Mouse (Mus musculus) MEL (cell line): ENCODE measurements around the gene Trim47. TPM values are rescaled to one million over a fixed set of nuclear protein-coding genes. Genes with fewer than 3 reads are reported as not detected.

Experiments
- DNase-seq: peaks from one replicate; pipeline ENCODE4 v3.0.0; 2011; ENCODE audit warnings: low read depth, low spot score
- H3K27ac ChIP-seq: 2 replicates; pipeline ENCODE4 v1.5.1; 2012; ENCODE audit warnings: low read depth, mild to moderate bottlenecking, control low read depth, low read length, moderate library complexity; ENCODE audit not compliant: control insufficient read depth
- H3K27me3 ChIP-seq, 2 experiments: fragments of 150-350 bp in 1 of 2; sonication (generic) in 1 of 2; 2 replicates each; pipeline ENCODE4 v1.6.1; 2012; ENCODE audit warnings: low read length in 2 of 2, mild to moderate bottlenecking in 2 of 2, improper control_type of control experiment in 1 of 2, moderate library complexity in 1 of 2; ENCODE audit not compliant: insufficient read depth in 2 of 2, control insufficient read depth in 1 of 2
- H3K36me3 ChIP-seq, 2 experiments: 2 replicates each; pipeline ENCODE4 v1.6.1; 2012 to 2014; ENCODE audit warnings: low read length in 2 of 2, improper control_type of control experiment in 1 of 2, inconsistent platforms in 1 of 2, mild to moderate bottlenecking in 1 of 2; ENCODE audit not compliant: insufficient read depth in 2 of 2, control insufficient read depth in 1 of 2
- H3K4me1 ChIP-seq, 2 experiments: fragments of 150-350 bp in 1 of 2; sonication (generic) in 1 of 2; 2 replicates each; pipeline ENCODE4 v1.6.1; 2012; ENCODE audit warnings: low read length in 2 of 2, improper control_type of control experiment in 1 of 2, mild to moderate bottlenecking in 1 of 2; ENCODE audit not compliant: insufficient read depth in 2 of 2, control insufficient read depth in 1 of 2
- H3K4me3 ChIP-seq, 2 experiments: fragments of 150-350 bp in 1 of 2; sonication (generic) in 1 of 2; 2 replicates each; pipeline ENCODE4 v1.5.1; 2012; ENCODE audit warnings: low read depth in 2 of 2, low read length in 2 of 2, mild to moderate bottlenecking in 2 of 2, moderate library complexity in 2 of 2, control low read depth in 1 of 2, improper control_type of control experiment in 1 of 2; ENCODE audit not compliant: control insufficient read depth in 1 of 2, insufficient read depth in 1 of 2
- H3K79me2 ChIP-seq: 2 replicates; pipeline ENCODE4 v1.6.1; 2012; ENCODE audit warnings: mild to moderate bottlenecking, low read length, moderate library complexity; ENCODE audit not compliant: control insufficient read depth, poor library complexity, insufficient read depth
- H3K9ac ChIP-seq: 2 replicates; pipeline ENCODE4 v1.6.1; 2012; ENCODE audit warnings: low read depth, mild to moderate bottlenecking, control low read depth, low read length, moderate library complexity; ENCODE audit not compliant: control insufficient read depth, poor library complexity, severe bottlenecking
- H3K9me3 ChIP-seq: fragments of 150-350 bp; sonication (generic); replicated peaks from 2 replicates; pipeline ENCODE4 v1.6.1; 2012; ENCODE audit warnings: mild to moderate bottlenecking, low read length, improper control_type of control experiment, moderate library complexity; ENCODE audit not compliant: insufficient read depth
- BHLHE40 ChIP-seq: IDR thresholded peaks from 2 replicates; pipeline ENCODE4 v1.6.1; 2012; ENCODE audit warnings: low read depth, mild to moderate bottlenecking, inconsistent platforms, low read length, improper control_type of control experiment, borderline replicate concordance
- CHD1 ChIP-seq: IDR thresholded peaks from 2 replicates; pipeline ENCODE4 v1.6.1; 2012; ENCODE audit warnings: low read depth, mild to moderate bottlenecking, inconsistent platforms, low read length, improper control_type of control experiment
- CHD2 ChIP-seq: IDR thresholded peaks from 2 replicates; pipeline ENCODE4 v1.6.1; 2011; ENCODE audit warnings: low read length, improper control_type of control experiment
- CTCF ChIP-seq, 3 experiments: IDR thresholded peaks in 2 of 3; conservative IDR thresholded peaks in 1 of 3; 2 replicates each; pipeline ENCODE4 v1.5.1; 2011 to 2012; ENCODE audit warnings: low read length in 3 of 3, low read depth in 2 of 3, mild to moderate bottlenecking in 2 of 3, improper control_type of control experiment in 1 of 3, inconsistent platforms in 1 of 3, mixed read lengths in 1 of 3, moderate library complexity in 1 of 3; ENCODE audit not compliant: control insufficient read depth in 1 of 3, insufficient read depth in 1 of 3, poor library complexity in 1 of 3, severe bottlenecking in 1 of 3
- ELF1 ChIP-seq: IDR thresholded peaks from 2 replicates; pipeline ENCODE4 v1.6.1; 2014; ENCODE audit warnings: low read depth, mild to moderate bottlenecking, inconsistent platforms, low read length, improper control_type of control experiment, moderate library complexity
- EP300 ChIP-seq, 2 experiments: IDR thresholded peaks; 2 replicates each; pipeline ENCODE4 v1.6.1; 2011; ENCODE audit warnings: improper control_type of control experiment in 2 of 2, low read length in 2 of 2, low read depth in 1 of 2, mild to moderate bottlenecking in 1 of 2
- ETS1 ChIP-seq: IDR thresholded peaks from 2 replicates; pipeline ENCODE4 v1.6.1; 2012; ENCODE audit warnings: low read depth, mild to moderate bottlenecking, inconsistent platforms, low read length, improper control_type of control experiment, moderate library complexity
- GABPA ChIP-seq: IDR thresholded peaks from 2 replicates; pipeline ENCODE4 v1.6.1; 2012; ENCODE audit warnings: low read depth, mild to moderate bottlenecking, inconsistent platforms, low read length, improper control_type of control experiment, moderate library complexity
- HCFC1 ChIP-seq: IDR thresholded peaks from 2 replicates; pipeline ENCODE4 v1.6.1; 2012; ENCODE audit warnings: low read depth, mild to moderate bottlenecking, inconsistent platforms, low read length, improper control_type of control experiment, moderate library complexity
- JUND ChIP-seq: IDR thresholded peaks from 2 replicates; pipeline ENCODE4 v1.6.1; 2011; ENCODE audit warnings: low read depth, mild to moderate bottlenecking, improper control_type of control experiment, low read length
- KAT2A ChIP-seq: conservative IDR thresholded peaks from 2 replicates; pipeline ENCODE4 v1.6.1; 2012; ENCODE audit warnings: low read depth, low read length, improper control_type of control experiment, inconsistent platforms
- MAFK ChIP-seq: IDR thresholded peaks from 2 replicates; pipeline ENCODE4 v1.6.1; 2011; ENCODE audit warnings: low read depth, mild to moderate bottlenecking, low read length, improper control_type of control experiment, borderline replicate concordance
- MAX ChIP-seq: IDR thresholded peaks from 2 replicates; pipeline ENCODE4 v1.6.1; 2011; ENCODE audit warnings: low read length, improper control_type of control experiment
- MAZ ChIP-seq: IDR thresholded peaks from 2 replicates; pipeline ENCODE4 v1.6.1; 2012; ENCODE audit warnings: low read depth, mild to moderate bottlenecking, inconsistent platforms, low read length, improper control_type of control experiment
- MEF2A ChIP-seq: IDR thresholded peaks from 2 replicates; pipeline ENCODE4 v1.6.1; 2014; ENCODE audit warnings: low read depth, mild to moderate bottlenecking, inconsistent platforms, low read length, improper control_type of control experiment; ENCODE audit not compliant: poor library complexity, insufficient replicate concordance, severe bottlenecking; ENCODE audit errors: extremely low read depth
- MXI1 ChIP-seq: IDR thresholded peaks from 2 replicates; pipeline ENCODE4 v1.6.1; 2011; ENCODE audit warnings: mild to moderate bottlenecking, low read depth, low read length, improper control_type of control experiment
- MYB ChIP-seq: IDR thresholded peaks from 2 replicates; pipeline ENCODE4 v1.6.1; 2011; ENCODE audit warnings: mild to moderate bottlenecking, low read depth, low read length, improper control_type of control experiment
- NELFE ChIP-seq: IDR thresholded peaks from 2 replicates; pipeline ENCODE4 v1.6.1; 2011; ENCODE audit warnings: low read depth, low read length, improper control_type of control experiment
- NRF1 ChIP-seq: IDR thresholded peaks from 2 replicates; pipeline ENCODE4 v1.6.1; 2014; ENCODE audit warnings: low read depth, mild to moderate bottlenecking, inconsistent platforms, low read length, improper control_type of control experiment, moderate library complexity; ENCODE audit not compliant: poor library complexity, insufficient read depth, severe bottlenecking
- POLR2A ChIP-seq, 2 experiments: IDR thresholded peaks; 2 replicates each; pipeline ENCODE4 v1.6.1; 2011 to 2012; ENCODE audit warnings: low read length in 2 of 2, mild to moderate bottlenecking in 2 of 2, control low read depth in 1 of 2, improper control_type of control experiment in 1 of 2, low read depth in 1 of 2, moderate library complexity in 1 of 2; ENCODE audit not compliant: control insufficient read depth in 1 of 2, insufficient read depth in 1 of 2, poor library complexity in 1 of 2
- POLR2AphosphoS2 ChIP-seq: IDR thresholded peaks from 2 replicates; pipeline ENCODE4 v1.6.1; 2011; ENCODE audit warnings: low read length, improper control_type of control experiment
- POLR2AphosphoS5 ChIP-seq: IDR thresholded peaks from 2 replicates; pipeline ENCODE4 v1.6.1; 2012; ENCODE audit warnings: low read depth, borderline replicate concordance, mild to moderate bottlenecking, inconsistent platforms, low read length, moderate library complexity, mixed read lengths
- RAD21 ChIP-seq: IDR thresholded peaks from 2 replicates; pipeline ENCODE4 v1.6.1; 2011; ENCODE audit warnings: mild to moderate bottlenecking, low read depth, low read length, improper control_type of control experiment
- RCOR1 ChIP-seq: IDR thresholded peaks from 2 replicates; pipeline ENCODE4 v1.6.1; 2012; ENCODE audit warnings: low read depth, mild to moderate bottlenecking, inconsistent platforms, low read length, improper control_type of control experiment
- SIN3A ChIP-seq: IDR thresholded peaks from 2 replicates; pipeline ENCODE4 v1.6.1; 2012; ENCODE audit warnings: low read length, improper control_type of control experiment, inconsistent platforms
- SMC3 ChIP-seq: IDR thresholded peaks from 2 replicates; pipeline ENCODE4 v1.6.1; 2011; ENCODE audit warnings: low read depth, low read length, improper control_type of control experiment
- TAL1 ChIP-seq: IDR thresholded peaks from 2 replicates; pipeline ENCODE4 v1.6.1; 2012; ENCODE audit warnings: mild to moderate bottlenecking, inconsistent platforms, low read length, moderate library complexity, mixed read lengths
- TBP ChIP-seq: IDR thresholded peaks from 2 replicates; pipeline ENCODE4 v1.8.0; 2011; ENCODE audit warnings: low read depth, low read length, improper control_type of control experiment
- USF1 ChIP-seq: IDR thresholded peaks from 2 replicates; pipeline ENCODE4 v1.6.1; 2014; ENCODE audit warnings: low read depth, mild to moderate bottlenecking, inconsistent platforms, low read length, improper control_type of control experiment, moderate library complexity
- USF2 ChIP-seq, 2 experiments: IDR thresholded peaks; 2 replicates each; pipeline ENCODE4 v1.6.1; 2011 to 2012; ENCODE audit warnings: improper control_type of control experiment in 2 of 2, low read length in 2 of 2, borderline replicate concordance in 1 of 2, inconsistent platforms in 1 of 2, low read depth in 1 of 2, mild to moderate bottlenecking in 1 of 2; ENCODE audit not compliant: insufficient read depth in 1 of 2
- ZC3H11A ChIP-seq: IDR thresholded peaks from 2 replicates; pipeline ENCODE4 v1.6.1; 2012; ENCODE audit warnings: low read depth, mild to moderate bottlenecking, inconsistent platforms, low read length, improper control_type of control experiment
- ZKSCAN1 ChIP-seq: IDR thresholded peaks from 2 replicates; pipeline ENCODE4 v1.6.1; 2012; ENCODE audit warnings: low read depth, mild to moderate bottlenecking, inconsistent platforms, low read length, improper control_type of control experiment, moderate library complexity
- ZMIZ1 ChIP-seq: IDR thresholded peaks from 2 replicates; pipeline ENCODE4 v1.6.1; 2012; ENCODE audit warnings: low read depth, mild to moderate bottlenecking, inconsistent platforms, low read length, improper control_type of control experiment, moderate library complexity
- ZNF384 ChIP-seq: IDR thresholded peaks from 2 replicates; pipeline ENCODE4 v1.6.1; 2012; ENCODE audit warnings: low read depth, mild to moderate bottlenecking, inconsistent platforms, low read length, improper control_type of control experiment
- polyA plus RNA-seq, 2 experiments: library from polyadenylated mRNA; stranded (reverse) in 1 of 2; unstranded in 1 of 2; fragments of >175 nt in 1 of 2; fragments of >200 nt in 1 of 2; gene quantifications; 2 replicates each; pipeline versions ENCODE4 v1.2.1 to v1.2.4; 2012; ENCODE audit warnings: low replicate concordance in 2 of 2, low read depth in 1 of 2; ENCODE audit not compliant: insufficient read length in 2 of 2, insufficient read depth in 1 of 2, missing spikeins in 1 of 2
- total RNA-seq: library from RNA; depleted of rRNA; stranded (reverse); fragments of 300-350 nt; gene quantifications from 2 replicates; pipeline ENCODE4 v1.2.3, GENCODE M21; 2012

Gene Trim47
- total and polyA plus RNA-seq, 3 experiments, result 5.6 to 6.7 TPM; not detected in 1

GRCm38 (mm10) chr11:116077446-116078204 lies 49.4 kb downstream of the Trim47 start, which contains the start of gene Unc13d:
Gene Unc13d (minus strand): TSS chr11:116077961.
- Histone ChIP-seq H3K79me2 (peaks cover 21% of the 10 kb centered on the region), H3K4me1 (peaks cover 11 to 21% of the 10 kb centered on the region in 2 experiments), H3K4me3 (peak within 1 kb of the TSS; percentile 59 to 78), H3K9me3 (no peaks in the 10 kb centered on the region), H3K27ac (peak within 1 kb of the TSS; percentile 97), H3K27me3 (no peaks in the 10 kb centered on the region), H3K9ac (peak within 1 kb of the TSS; percentile 94), H3K36me3 (peaks cover 0 to 20% of the 10 kb centered on the region in 2 experiments; a peak in 2 of 4 replicates)
- DNase-seq, result peak; percentile 85
- TF ChIP-seq MEF2A (0 out of 2 replicates have a peak, but pooled peaks have one; percentile 29), MAZ (peak; percentile 29; the same call in 1 of the 2 replicates), RAD21 (no peak), ZKSCAN1 (no peak), ZNF384 (no peak), USF2 (IDR thresholded peaks at IDR 0.05; ENCODE audit: borderline replicate concordance in 1 of 2, insufficient read depth in 1 of 2, low read depth in 1 of 2, low read length in 2 of 2) (no peak), TBP (no peak; the same call in 1 of the 2 replicates), NELFE (peak; percentile 23; the same call in 1 of the 2 replicates), POLR2AphosphoS2 (peak; percentile 58), ETS1 (0 out of 2 replicates have a peak, but pooled peaks have one; percentile 39), SMC3 (no peak; the same call in 1 of the 2 replicates), ZMIZ1 (peak; percentile 76; the same call in 1 of the 2 replicates), RCOR1 (no peak), MXI1 (no peak; the same call in 1 of the 2 replicates), HCFC1 (no peak; the same call in 1 of the 2 replicates), CHD1 (peak; percentile 75), SIN3A (peak; percentile 41; the same call in 1 of the 2 replicates), USF1 (0 out of 2 replicates have a peak, but pooled peaks have one; percentile 41), JUND (no peak), ELF1 (peak; percentile 64), POLR2AphosphoS5 (no peak), POLR2A (IDR thresholded peaks at IDR 0.05; ENCODE audit: control insufficient read depth in 1 of 2, insufficient read depth in 1 of 2, low read depth in 1 of 2, low read length in 2 of 2, poor library complexity in 1 of 2) (peak in 1 of 2 experiments; percentile 67; a peak in 2 of 4 replicates), TAL1 (no peak), MAFK (no peak), CTCF (IDR thresholded peaks at IDR 0.05 in 2 of 3, conservative IDR thresholded peaks at IDR 0.05 in 1 of 3; ENCODE audit: control insufficient read depth in 1 of 3, insufficient read depth in 1 of 3, low read depth in 2 of 3, low read length in 3 of 3, poor library complexity in 1 of 3, severe bottlenecking in 1 of 3) (peak in 2 of 3 experiments; percentile 34 to 44; a peak in 3 of 6 replicates), MYB (no peak), KAT2A (no peak), ZC3H11A (no peak), CHD2 (no peak), BHLHE40 (peak; percentile 35; the same call in 1 of the 2 replicates), GABPA (no peak), EP300 (IDR thresholded peaks at IDR 0.05; ENCODE audit: low read depth in 1 of 2, low read length in 2 of 2) (0 out of 4 replicates have a peak, but pooled peaks of 1 of the 2 experiments have one; percentile 35), NRF1 (peak; percentile 29; the same call in 1 of the 2 replicates), MAX (no peak; the same call in 1 of the 2 replicates)
